Mouse (Mus musculus) myocyte (in vitro differentiated cells): ENCODE measurements around the gene Tfap2e. TPM values are rescaled to one million over a fixed set of nuclear protein-coding genes. Genes with fewer than 3 reads are reported as not detected.

Experiments used
- H3K27me3 ChIP-seq: one replicate; pipeline ENCODE4 v1.6.1; 2011; ENCODE audit not compliant: control insufficient read depth, insufficient read depth, insufficient read length
- H3K36me3 ChIP-seq: one replicate; pipeline ENCODE4 v1.6.1; 2011; ENCODE audit not compliant: control insufficient read depth, insufficient read depth
- H3K4me2 ChIP-seq: one replicate; pipeline ENCODE4 v1.6.1; 2011; ENCODE audit warnings: low read depth, control low read depth
- H3K4me3 ChIP-seq: one replicate; pipeline ENCODE4 v1.5.1; 2011; ENCODE audit warnings: mild to moderate bottlenecking, control low read depth, moderate library complexity
- H3K79me2 ChIP-seq: one replicate; pipeline ENCODE4 v1.6.1; 2011; ENCODE audit not compliant: control insufficient read depth, insufficient read depth
- H3ac ChIP-seq: one replicate; pipeline ENCODE4 v1.6.1; 2011; ENCODE audit not compliant: control insufficient read depth, insufficient read length
- CEBPB ChIP-seq: IDR thresholded peaks from 2 replicates; pipeline ENCODE4 v1.6.1; 2011; ENCODE audit warnings: mild to moderate bottlenecking, moderate library complexity; ENCODE audit not compliant: poor library complexity, insufficient read depth, severe bottlenecking
- E2F4 ChIP-seq: IDR thresholded peaks from one replicate; pipeline ENCODE4 v1.6.1; 2011; ENCODE audit warnings: mild to moderate bottlenecking, control low read depth, moderate library complexity; ENCODE audit not compliant: insufficient read depth
- MAX ChIP-seq: IDR thresholded peaks from one replicate; pipeline ENCODE4 v1.6.1; 2011; ENCODE audit warnings: low read depth, mild to moderate bottlenecking, control low read depth
- MYOD1 ChIP-seq, 3 experiments: IDR thresholded peaks; one replicate each; pipeline ENCODE4 v1.6.1; 2011; ENCODE audit warnings: control low read depth in 2 of 3, low read depth in 2 of 3, mild to moderate bottlenecking in 2 of 3, moderate library complexity in 1 of 3; ENCODE audit not compliant: insufficient read length in 2 of 3, control insufficient read depth in 1 of 3
- MYOG ChIP-seq, 3 experiments: IDR thresholded peaks; one replicate each; pipeline ENCODE4 v1.6.1; 2011; ENCODE audit warnings: control low read depth in 2 of 3, low read depth in 2 of 3, mild to moderate bottlenecking in 2 of 3; ENCODE audit not compliant: insufficient read length in 2 of 3, control insufficient read depth in 1 of 3, insufficient read depth in 1 of 3
- POLR2A ChIP-seq: IDR thresholded peaks from one replicate; pipeline ENCODE4 v1.6.1; 2011; ENCODE audit warnings: low read depth, mild to moderate bottlenecking, control low read depth, moderate library complexity; ENCODE audit not compliant: insufficient read length
- POLR2AphosphoS2 ChIP-seq: IDR thresholded peaks from one replicate; pipeline ENCODE4 v1.6.1; 2011; ENCODE audit warnings: low read depth, control low read depth; ENCODE audit not compliant: insufficient read length
- REST ChIP-seq: IDR thresholded peaks from one replicate; pipeline ENCODE4 v1.6.1; 2011; ENCODE audit warnings: mild to moderate bottlenecking, control low read depth, moderate library complexity; ENCODE audit not compliant: insufficient read depth, insufficient read length
- SRF ChIP-seq: IDR thresholded peaks from one replicate; pipeline ENCODE4 v1.6.1; 2011; ENCODE audit warnings: low read depth; ENCODE audit not compliant: control insufficient read depth, insufficient read length
- TCF12 ChIP-seq: IDR thresholded peaks from one replicate; pipeline ENCODE4 v1.6.1; 2011; ENCODE audit warnings: mild to moderate bottlenecking, control low read depth; ENCODE audit not compliant: poor library complexity, insufficient read depth, severe bottlenecking
- TCF3 ChIP-seq: IDR thresholded peaks from one replicate; pipeline ENCODE4 v1.6.1; 2011; ENCODE audit warnings: low read depth, control low read depth; ENCODE audit not compliant: insufficient read length
- USF1 ChIP-seq: IDR thresholded peaks from one replicate; pipeline ENCODE4 v1.6.1; 2011; ENCODE audit warnings: low read depth, mild to moderate bottlenecking, control low read depth, moderate library complexity
- polyA plus RNA-seq: library from polyadenylated mRNA; unstranded; fragments of >200 nt; fragmentation: generic; extraction: Trizol; gene quantifications from one replicate; pipeline ENCODE4 v1.2.1, GENCODE M21; 2012; ENCODE audit warnings: missing spikeins

Tfap2e gene
- polyA plus RNA-seq, 1 experiment, result 0.02 TPM

- no peak overlapping the region for H3K4me2 ChIP-seq
Measured at GRCm38 (mm10) chr4:126779826-126780775, 44.1 kb upstream of the Tfap2e start.

DNA sequence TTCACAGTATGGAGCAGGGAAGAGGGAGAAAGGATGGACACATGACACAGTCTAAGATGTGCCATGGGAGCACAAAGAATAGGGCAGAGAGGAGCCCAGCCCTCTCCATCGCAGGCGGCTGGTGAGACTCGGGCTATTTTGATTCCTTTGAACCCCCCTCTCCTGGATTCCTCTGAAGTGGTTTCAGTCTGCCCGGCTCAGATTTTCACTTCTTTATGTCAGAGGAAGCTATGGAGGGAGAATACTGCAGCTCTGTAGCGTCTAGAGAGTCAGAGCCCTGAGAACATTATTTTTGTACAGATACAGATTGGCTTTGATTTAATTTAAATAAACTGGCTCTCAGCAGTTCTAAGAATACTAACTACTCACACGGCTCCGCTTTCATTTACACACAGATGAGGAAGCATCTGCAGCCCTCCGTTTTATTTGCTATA lies 43.1 kb upstream of the Tfap2e start:
- TF ChIP-seq MYOG (IDR thresholded peaks at IDR 0.05; ENCODE audit: control insufficient read depth in 1 of 3, insufficient read depth in 1 of 3, insufficient read length in 2 of 3, low read depth in 2 of 3) (no peak), POLR2A (no peak), MYOD1 (IDR thresholded peaks at IDR 0.05; ENCODE audit: control insufficient read depth in 1 of 3, insufficient read length in 2 of 3, low read depth in 2 of 3) (no peak), TCF3 (no peak), CEBPB (no peak), USF1 (no peak), SRF (no peak), E2F4 (no peak), TCF12 (no peak), REST (no peak), MAX (no peak), POLR2AphosphoS2 (no peak)
- no peaks in the 10 kb centered on the region for H3K36me3 ChIP-seq
- no peak overlapping the region for H3K4me2 ChIP-seq
- H3K4me3 ChIP-seq, result no peak overlapping the region
- no peaks in the 10 kb centered on the region for H3K79me2 ChIP-seq
- no peak overlapping the region for H3ac ChIP-seq
- no peaks in the 10 kb centered on the region for H3K27me3 ChIP-seq

More at GRCm38 (mm10) chr4:126779826-126780775, 44.1 kb upstream of the Tfap2e start:
- Histone ChIP-seq H3K36me3 (no peaks in the 10 kb centered on the region), H3ac (no peak overlapping the region), H3K27me3 (no peaks in the 10 kb centered on the region), H3K79me2 (no peaks in the 10 kb centered on the region), H3K4me3 (no peak overlapping the region)
- TF ChIP-seq TCF3 (no peak), USF1 (no peak), MYOG (IDR thresholded peaks at IDR 0.05; ENCODE audit: control insufficient read depth in 1 of 3, insufficient read depth in 1 of 3, insufficient read length in 2 of 3, low read depth in 2 of 3) (no peak), CEBPB (no peak)

- TF ChIP-seq CEBPB (no peak), MYOG (IDR thresholded peaks at IDR 0.05; ENCODE audit: control insufficient read depth in 1 of 3, insufficient read depth in 1 of 3, insufficient read length in 2 of 3, low read depth in 2 of 3) (no peak), POLR2A (no peak), TCF12 (no peak), MAX (no peak)
- Histone ChIP-seq H3K79me2 (no peaks in the 10 kb centered on the region), H3K4me2 (no peak overlapping the region), H3K27me3 (no peaks in the 10 kb centered on the region), H3K4me3 (no peak overlapping the region), H3K36me3 (no peaks in the 10 kb centered on the region), H3ac (no peak overlapping the region)
Measured at GRCm38 (mm10) chr4:126775182-126775581, 39.1 kb upstream of the Tfap2e start.

- H3K4me3 ChIP-seq, result no peak overlapping the region
- H3K4me2 ChIP-seq, result no peak overlapping the region
- no peak for TF ChIP-seq MYOD1 (IDR thresholded peaks at IDR 0.05; ENCODE audit: control insufficient read depth in 1 of 3, insufficient read length in 2 of 3, low read depth in 2 of 3)
- TF ChIP-seq USF1, result no peak
- TF ChIP-seq POLR2AphosphoS2, result no peak
- no peak for TF ChIP-seq CEBPB
- H3K79me2 ChIP-seq, result no peaks in the 10 kb centered on the region
- no peak overlapping the region for H3ac ChIP-seq
- H3K27me3 ChIP-seq, result no peaks in the 10 kb centered on the region
- H3K36me3 ChIP-seq, result no peaks in the 10 kb centered on the region
Measured at GRCm38 (mm10) chr4:126773871-126774270, 37.8 kb upstream of the Tfap2e start.

DNA sequence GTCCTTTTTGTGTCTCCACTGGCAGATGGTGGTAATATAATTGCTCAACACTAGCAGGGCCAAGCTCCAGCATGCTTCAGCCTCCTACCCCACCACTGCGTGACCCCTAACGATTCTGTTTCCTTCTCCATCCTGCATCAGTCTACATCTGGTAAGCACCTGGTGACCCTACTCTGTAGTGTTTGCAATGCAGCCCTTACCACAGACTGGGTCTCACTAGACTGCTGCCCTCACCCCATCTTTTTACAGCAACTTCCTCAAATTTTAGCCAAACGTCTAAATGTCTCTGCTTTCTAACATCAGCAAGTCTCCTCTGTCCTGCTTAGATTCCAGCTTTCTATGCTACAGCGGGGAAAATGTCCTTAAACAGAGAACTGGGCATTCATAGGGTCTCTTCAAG lies 34.8 kb upstream of the Tfap2e start:
- Histone ChIP-seq H3K4me2 (no peak overlapping the region), H3K27me3 (no peaks in the 10 kb centered on the region), H3ac (no peak overlapping the region), H3K4me3 (no peak overlapping the region), H3K36me3 (no peaks in the 10 kb centered on the region), H3K79me2 (no peaks in the 10 kb centered on the region)
- TF ChIP-seq USF1, result no peak
- no peak for TF ChIP-seq CEBPB
- no peak for TF ChIP-seq TCF12
- TF ChIP-seq MYOG (IDR thresholded peaks at IDR 0.05; ENCODE audit: control insufficient read depth in 1 of 3, insufficient read depth in 1 of 3, insufficient read length in 2 of 3, low read depth in 2 of 3), result no peak
- TF ChIP-seq SRF, result no peak
- TF ChIP-seq POLR2A, result no peak
- TF ChIP-seq MYOD1 (IDR thresholded peaks at IDR 0.05; ENCODE audit: control insufficient read depth in 1 of 3, insufficient read length in 2 of 3, low read depth in 2 of 3), result no peak
- TF ChIP-seq TCF3, result no peak
- TF ChIP-seq REST, result no peak
- TF ChIP-seq E2F4, result no peak
- TF ChIP-seq POLR2AphosphoS2, result no peak
- no peak for TF ChIP-seq MAX
